Mouse (Mus musculus): Measurements from ENCODE around the gene Mier3.

DNA sequence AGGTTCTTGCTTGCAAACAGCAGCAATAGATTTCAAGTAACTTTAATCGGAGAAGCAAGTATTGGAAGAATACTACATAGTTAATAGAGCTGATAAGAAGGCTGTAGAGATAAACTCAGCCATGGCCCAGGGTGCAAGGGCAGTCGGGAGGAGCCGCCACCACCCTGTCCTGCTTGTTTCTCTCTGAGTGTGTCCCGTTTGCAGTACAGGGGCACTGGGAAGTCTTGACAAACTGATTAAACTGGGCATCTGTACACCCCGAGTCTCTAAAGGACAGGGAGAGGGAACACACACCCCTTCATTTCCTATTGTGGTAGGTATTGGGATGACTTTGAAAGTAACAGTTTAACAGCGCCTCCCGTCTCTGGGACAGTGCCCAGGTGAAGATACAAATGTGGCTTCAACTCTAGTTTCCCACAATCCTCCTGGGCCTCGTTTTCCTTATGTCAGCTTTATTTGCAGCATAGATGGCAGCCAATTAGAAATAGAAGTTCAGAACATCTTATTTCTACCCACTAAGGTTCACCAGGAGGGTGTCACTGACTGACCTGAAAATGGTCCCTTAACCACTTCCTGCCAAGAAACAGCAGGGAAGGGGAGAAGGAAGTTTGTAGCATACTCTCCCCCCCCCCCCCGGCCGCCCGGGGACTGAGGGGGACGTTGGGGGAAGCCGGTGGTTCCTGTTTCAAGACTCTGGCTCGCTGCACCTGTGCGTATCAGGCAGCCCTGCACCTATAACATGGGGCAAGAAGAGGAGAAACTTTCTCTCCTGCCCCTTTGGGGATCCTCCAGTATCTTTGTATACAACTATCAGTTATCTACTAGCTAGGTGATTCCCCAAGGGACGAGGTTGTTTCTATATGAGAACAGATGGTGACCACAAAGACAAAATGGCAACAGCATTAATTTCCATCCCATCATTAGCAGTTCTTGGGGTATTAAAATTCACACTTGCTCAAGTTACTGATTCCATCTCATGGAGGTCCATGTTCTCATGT lies 46.3 kb upstream of the Mier3 start:
- no peak for TF ChIP-seq POLR2A (IDR thresholded peaks at IDR 0.05; ENCODE audit: extremely low read depth, insufficient read depth, low read length)
- no peak for TF ChIP-seq CTCF (IDR thresholded peaks at IDR 0.05; ENCODE audit: low read depth, low read length)

Measured in liver, adult 2 months (tissue).